Mouse (Mus musculus): ENCODE measurements around the gene 4930558C23Rik.
"Not testable (repeated sequence)": the region's sequence is repeated elsewhere in the genome, so short reads cannot be mapped to it uniquely, and the experiment has no call there.

4930558C23Rik gene

GRCm38 (mm10) chr3:95373208-95373607 is 29.4 kb downstream of the 4930558C23Rik start:
- no peak for DNase-seq (ENCODE audit: low spot score)

- DNase-seq (ENCODE audit: low spot score): no peak
These were observed 32.5 kb downstream of the 4930558C23Rik start for GRCm38 (mm10) chr3:95370101-95370500.

GRCm38 (mm10) chr3:95360276-95360675 is 42.4 kb downstream of the 4930558C23Rik start:
- DNase-seq (ENCODE audit: low spot score): not testable (repeated sequence)

GRCm38 (mm10) chr3:95357746-95358145 is 44.9 kb downstream of the 4930558C23Rik start:
- DNase-seq (ENCODE audit: low spot score): no peak

- DNase-seq (ENCODE audit: low spot score): peak; percentile 98
These were observed 45.8 kb downstream of the 4930558C23Rik start, which contains the start of gene Setdb1 for GRCm38 (mm10) chr3:95356701-95357449. Gene Setdb1, minus strand, starts transcription at chr3:95357202.

GRCm38 (mm10) chr3:95355911-95356544 is 46.6 kb downstream of the 4930558C23Rik start:
- not testable (repeated sequence) for DNase-seq (ENCODE audit: low spot score)

- DNase-seq (ENCODE audit: low spot score): no peak
These were observed 53.1 kb downstream of the 4930558C23Rik start for GRCm38 (mm10) chr3:95349491-95349890.

- DNase-seq (ENCODE audit: low spot score): not testable (repeated sequence)
These were observed 54.3 kb downstream of the 4930558C23Rik start for GRCm38 (mm10) chr3:95348343-95348742.

- DNase-seq (ENCODE audit: low spot score): no peak
These were observed 56.2 kb downstream of the 4930558C23Rik start for GRCm38 (mm10) chr3:95346454-95346853.

GRCm38 (mm10) chr3:95343356-95344000 is 59.2 kb downstream of the 4930558C23Rik start:
- not testable (repeated sequence) for DNase-seq (ENCODE audit: low spot score)

- DNase-seq (ENCODE audit: low spot score): no peak
These were observed 64.4 kb downstream of the 4930558C23Rik start for GRCm38 (mm10) chr3:95338251-95338650.

- no peak for DNase-seq (ENCODE audit: low spot score)
These were observed 65.3 kb downstream of the 4930558C23Rik start for GRCm38 (mm10) chr3:95337345-95337744.

All from testis, postnatal 10 days (tissue).